Mouse (Mus musculus) brown adipose tissue, adult 24 weeks (tissue): ENCODE measurements around the gene Commd1. TPM values are rescaled to one million over a fixed set of nuclear protein-coding genes. Genes with fewer than 3 reads are reported as not detected.

Source experiments
- H3K27ac ChIP-seq: fragments of 200-500 bp; replicated peaks from 2 replicates; pipeline ENCODE4 v1.5.1; 2012; ENCODE audit warnings: low read depth, mild to moderate bottlenecking, low read length
- H3K4me1 ChIP-seq: fragments of 200-500 bp; 2 replicates; pipeline ENCODE4 v1.6.1; 2012; ENCODE audit warnings: low read length, mixed read lengths; ENCODE audit not compliant: control insufficient read depth, insufficient read depth, insufficient read length
- H3K4me3 ChIP-seq: fragments of 200-500 bp; 2 replicates; pipeline ENCODE4 v1.5.1; 2012; ENCODE audit warnings: low read depth, mild to moderate bottlenecking, low read length, moderate library complexity; ENCODE audit not compliant: insufficient read depth
- polyA plus RNA-seq: library from polyadenylated mRNA; stranded (reverse); fragments of >200 nt; gene quantifications from 2 replicates; pipeline ENCODE4 v1.2.4, GENCODE M21; 2012; ENCODE audit not compliant: missing spikeins, insufficient read depth, insufficient read length

Gene Commd1
- polyA plus RNA-seq: 196 and 213 TPM in 2 replicates

DNA sequence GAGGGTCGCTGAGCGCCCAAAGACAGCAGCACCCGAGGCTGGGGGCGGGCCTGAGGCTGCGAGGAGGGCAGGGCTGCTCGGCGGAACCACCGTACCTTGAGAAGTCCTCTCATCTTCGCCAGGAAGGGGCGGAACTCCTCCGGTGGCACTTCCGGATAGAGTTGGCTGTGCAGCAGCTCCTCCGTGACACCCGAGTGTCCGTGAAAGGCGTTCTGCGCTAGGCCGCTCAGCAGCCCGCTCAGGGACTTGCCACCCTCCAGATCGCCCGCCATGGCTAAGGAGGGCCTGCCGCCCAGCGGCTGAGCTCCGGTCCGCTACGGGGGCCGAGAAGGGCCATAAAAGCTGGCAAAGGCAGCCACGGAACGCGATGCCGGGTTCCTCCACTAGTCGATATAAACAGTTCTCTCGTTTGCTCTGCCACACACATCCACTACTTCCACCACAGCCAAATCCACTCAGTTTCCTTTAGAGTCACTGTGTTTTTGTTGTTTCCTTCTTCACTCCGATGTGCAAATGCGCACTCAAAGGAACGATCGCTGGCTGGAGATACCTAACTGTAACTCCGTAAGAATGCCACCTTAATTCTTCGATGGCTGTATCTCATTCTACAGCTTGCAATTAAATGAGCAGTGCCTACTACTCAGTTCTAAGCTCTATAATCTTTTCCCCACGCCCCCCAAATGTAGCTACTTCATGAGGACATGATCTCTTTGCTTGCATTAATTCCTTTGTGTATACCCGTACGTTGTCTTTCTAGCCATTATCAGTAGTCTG lies at the start of gene Commd1, which contains the start of gene Gm28048:
Gene Commd1, minus strand, starts transcription at position 399 of the 774 bp plus-strand sequence.
Gene Gm28048, minus strand, starts transcription at position 107 of the 774 bp plus-strand sequence.
- peak within 1 kb of the TSS; percentile 82 for H3K4me3 ChIP-seq
- H3K4me1 ChIP-seq: peaks cover 4% of the 10 kb centered on the region
- peak within 1 kb of the TSS; percentile 80 for H3K27ac ChIP-seq

DNA sequence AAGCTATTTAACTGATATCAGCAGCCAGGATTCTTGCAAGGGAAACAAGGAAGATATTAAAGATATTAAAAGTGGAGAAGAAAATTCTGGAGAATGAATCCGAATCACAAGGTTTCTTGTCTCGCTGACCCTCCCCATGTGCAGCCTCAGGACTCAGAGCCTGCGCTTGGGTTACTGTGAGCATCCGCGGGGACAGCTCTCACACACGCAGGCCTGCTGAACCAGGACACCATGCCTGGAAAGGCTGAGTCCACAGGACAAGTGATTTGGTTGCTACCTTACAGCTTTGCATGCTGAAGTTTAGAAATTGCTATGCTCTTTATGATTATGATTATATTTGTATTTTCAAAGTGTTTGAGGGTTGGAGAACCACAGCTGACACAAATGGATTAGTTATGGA lies 47.2 kb upstream of the Commd1 start:
- H3K4me1 ChIP-seq: no peaks in the 10 kb centered on the region
- H3K4me3 ChIP-seq: no peak overlapping the region
- H3K27ac ChIP-seq: no peak overlapping the region

DNA sequence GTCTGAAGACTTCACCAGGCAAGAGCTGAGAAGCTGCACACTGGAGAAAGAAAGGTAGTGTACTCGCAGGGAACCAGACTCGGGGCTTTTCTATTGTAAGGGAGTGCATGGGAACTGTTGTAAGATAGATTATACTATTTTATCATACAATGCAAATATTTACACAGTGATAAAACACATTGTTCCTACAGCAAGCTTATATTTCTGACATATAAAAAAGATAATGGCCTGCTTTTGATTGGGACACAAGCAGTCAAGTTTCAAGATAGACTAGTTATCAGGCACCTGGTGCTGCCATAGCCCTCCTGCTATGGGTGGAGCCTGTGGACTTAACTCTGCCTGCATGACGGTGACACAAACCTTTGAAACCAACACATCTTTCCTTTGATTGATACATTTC lies 46.8 kb upstream of the Commd1 start:
- Histone ChIP-seq H3K4me3 (no peak overlapping the region), H3K27ac (no peak overlapping the region), H3K4me1 (no peaks in the 10 kb centered on the region)

DNA sequence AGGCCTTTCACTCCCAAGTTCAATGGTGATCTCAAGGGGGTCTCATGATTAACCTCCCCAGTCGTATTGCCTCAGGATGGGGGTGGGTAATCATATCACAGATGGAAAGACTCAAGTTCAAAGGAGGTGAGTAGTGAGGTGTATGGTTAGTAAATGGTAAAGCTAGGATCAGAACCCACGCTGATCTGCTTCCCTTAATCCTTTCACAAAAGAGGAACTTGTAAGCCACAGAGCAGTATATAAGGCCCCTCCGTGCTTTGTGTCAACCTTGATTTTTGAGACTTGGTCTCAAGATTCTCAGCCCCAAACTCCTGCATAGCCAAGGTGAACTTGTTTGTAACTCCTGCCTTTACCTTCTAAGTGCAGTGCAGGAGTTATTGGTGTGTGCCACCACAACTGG lies 42.0 kb upstream of the Commd1 start:
- H3K4me1 ChIP-seq: no peaks in the 10 kb centered on the region
- no peak overlapping the region for H3K27ac ChIP-seq
- no peak overlapping the region for H3K4me3 ChIP-seq

DNA sequence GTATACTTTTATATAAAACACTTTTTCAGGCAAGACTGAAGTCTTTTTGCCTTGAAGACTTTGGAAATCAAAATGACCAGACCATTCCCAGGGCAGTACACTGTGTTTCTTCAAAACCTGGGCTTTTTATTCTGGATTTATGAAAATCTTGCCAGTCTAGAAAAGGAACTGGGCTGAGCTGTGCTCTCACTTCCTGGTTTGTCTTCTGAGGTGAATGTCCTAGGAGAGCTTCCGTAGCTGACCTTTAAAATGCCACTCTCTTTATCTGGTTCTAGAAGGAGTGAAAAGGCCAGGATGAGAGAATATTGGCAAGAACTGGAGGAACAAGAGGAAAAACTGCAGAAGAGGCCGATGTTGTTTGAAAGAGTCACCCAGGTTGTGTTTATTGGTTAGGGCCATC lies 41.0 kb upstream of the Commd1 start:
- Histone ChIP-seq H3K4me1 (no peaks in the 10 kb centered on the region), H3K4me3 (no peak overlapping the region), H3K27ac (no peak overlapping the region)

DNA sequence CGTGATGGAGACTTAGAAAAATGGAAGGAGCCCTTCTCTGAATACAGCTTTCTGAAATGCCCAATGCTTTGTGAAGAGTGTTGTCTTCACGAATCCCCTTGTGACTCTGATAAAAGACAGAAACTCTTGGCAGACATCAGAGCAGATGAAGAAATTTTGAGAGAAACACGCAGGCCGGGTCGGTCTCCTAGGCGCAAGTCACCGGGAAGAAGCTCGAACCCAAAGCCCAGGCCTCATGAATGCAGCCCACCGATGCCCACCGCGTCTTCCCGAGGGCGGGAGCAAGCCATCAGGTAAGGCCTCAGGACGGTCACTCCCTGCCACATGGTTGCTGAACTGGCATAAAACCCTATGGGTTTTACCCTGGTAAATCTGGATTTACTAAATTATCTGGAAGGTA lies 38.7 kb upstream of the Commd1 start:
- Histone ChIP-seq H3K4me3 (peak overlapping the region; percentile 31), H3K27ac (no peak overlapping the region), H3K4me1 (no peaks in the 10 kb centered on the region)

DNA sequence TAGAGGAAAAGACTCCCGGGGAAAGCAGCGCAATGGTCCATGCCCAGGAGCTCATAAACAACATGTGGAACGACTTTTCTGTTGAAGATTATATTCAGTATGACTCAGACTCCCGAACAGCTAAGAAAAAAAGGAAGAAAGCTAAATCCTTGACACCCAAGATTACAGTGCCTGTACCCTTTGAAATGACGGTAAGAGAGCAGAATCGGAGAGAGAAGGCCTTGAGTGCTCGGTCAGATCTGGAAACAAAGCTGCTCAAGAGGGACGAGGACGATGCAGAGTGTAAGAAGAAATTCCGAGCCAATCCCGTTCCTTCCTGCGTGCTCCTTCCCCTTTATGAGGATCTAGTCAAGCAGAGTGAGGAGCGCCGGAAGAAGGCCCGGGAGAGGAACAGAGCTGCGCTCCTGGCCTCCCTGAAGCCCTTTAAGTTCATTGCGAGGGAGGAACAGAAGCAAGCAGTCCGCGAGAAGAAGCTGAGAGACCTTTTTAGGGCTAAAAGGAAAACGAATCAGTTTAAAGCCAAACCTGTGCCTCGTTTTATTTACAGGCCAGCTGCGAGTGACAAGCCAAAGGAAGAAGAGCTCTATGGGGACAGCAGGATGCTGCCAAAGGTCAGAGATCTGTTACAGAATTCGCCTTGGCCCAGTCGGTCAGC lies 38.1 kb upstream of the Commd1 start:
- Histone ChIP-seq H3K27ac (0 out of 2 replicates have a peak overlapping the region, but pooled peaks have one; percentile 8), H3K4me1 (no peaks in the 10 kb centered on the region), H3K4me3 (peak overlapping the region; percentile 31; the same call in 1 of the 2 replicates)

DNA sequence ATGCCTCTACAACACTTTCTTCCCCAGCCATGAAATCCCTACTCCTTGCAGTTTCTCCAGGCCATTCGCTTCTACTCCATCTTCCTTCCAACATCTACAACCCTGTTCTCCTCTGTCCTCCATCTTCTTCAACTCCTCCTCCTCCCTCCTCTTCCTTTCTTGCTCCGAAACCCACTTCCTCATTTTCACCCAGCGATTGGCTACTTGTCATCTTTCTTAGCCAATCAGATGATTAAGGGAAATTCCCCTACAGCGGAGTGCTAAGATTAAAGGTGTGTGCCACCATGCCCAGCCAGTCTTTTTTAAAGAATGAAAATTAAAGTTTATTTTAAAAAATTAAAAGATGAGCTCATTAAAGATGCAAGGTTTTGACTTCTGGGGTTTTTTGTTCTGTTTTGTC lies 35.8 kb upstream of the Commd1 start:
- Histone ChIP-seq H3K4me3 (no peak overlapping the region), H3K4me1 (no peaks in the 10 kb centered on the region), H3K27ac (no peak overlapping the region)

DNA sequence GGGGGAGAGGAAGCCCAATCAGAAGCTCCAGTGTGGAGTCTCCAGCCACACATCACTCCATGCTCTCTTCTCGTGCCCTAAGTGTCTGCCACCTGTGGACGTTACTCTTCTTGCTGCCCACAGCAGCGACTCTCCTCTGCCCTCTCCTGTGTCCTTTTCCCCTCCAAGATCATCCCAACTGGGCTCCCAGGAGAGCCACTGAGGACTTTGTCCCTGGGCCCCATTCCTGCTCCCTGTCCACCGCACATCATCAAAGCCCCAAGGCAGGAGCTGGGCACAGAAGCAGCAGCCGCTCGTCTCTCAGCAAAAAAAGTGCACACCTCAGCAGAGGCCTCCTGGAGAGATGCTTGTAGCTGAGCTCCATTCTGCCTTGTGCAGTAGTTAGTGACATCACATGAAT lies 32.8 kb upstream of the Commd1 start:
- Histone ChIP-seq H3K4me3 (no peak overlapping the region), H3K27ac (no peak overlapping the region), H3K4me1 (no peaks in the 10 kb centered on the region)

DNA sequence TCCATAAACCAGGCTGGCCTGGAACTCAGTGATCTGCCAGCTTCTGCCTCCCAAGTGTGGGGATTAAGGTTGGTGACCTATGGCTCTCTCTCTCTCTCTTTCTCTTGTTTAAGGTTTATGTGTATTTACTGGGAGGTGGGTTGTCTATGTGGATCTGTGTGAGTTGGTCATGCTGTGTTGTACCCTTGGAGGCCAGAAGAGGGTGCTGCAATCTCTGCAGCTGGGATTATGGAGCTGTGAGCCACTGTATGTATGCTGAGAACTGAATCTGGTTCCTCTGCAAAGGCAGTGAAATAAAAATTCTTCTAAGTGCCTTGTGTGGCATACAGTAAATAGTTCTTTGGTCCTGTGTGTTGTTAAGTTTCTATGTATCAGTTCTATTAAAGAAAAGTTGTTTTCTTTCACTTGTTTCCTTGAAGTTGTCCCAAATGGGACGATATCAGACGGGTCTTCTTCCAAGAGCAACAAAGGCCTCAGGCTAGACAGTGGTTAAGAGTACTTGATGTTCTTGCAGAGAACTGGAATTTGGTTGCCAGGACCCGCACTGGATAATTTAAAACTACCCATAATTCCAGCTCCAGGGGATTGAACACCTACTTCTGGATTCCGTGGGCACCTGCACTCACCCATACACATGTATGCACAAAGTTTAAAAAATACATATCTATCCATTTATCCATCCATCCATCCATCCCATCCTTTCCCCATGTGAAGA lies 31.6 kb upstream of the Commd1 start:
- Histone ChIP-seq H3K27ac (no peak overlapping the region), H3K4me1 (no peaks in the 10 kb centered on the region), H3K4me3 (no peak overlapping the region)

DNA sequence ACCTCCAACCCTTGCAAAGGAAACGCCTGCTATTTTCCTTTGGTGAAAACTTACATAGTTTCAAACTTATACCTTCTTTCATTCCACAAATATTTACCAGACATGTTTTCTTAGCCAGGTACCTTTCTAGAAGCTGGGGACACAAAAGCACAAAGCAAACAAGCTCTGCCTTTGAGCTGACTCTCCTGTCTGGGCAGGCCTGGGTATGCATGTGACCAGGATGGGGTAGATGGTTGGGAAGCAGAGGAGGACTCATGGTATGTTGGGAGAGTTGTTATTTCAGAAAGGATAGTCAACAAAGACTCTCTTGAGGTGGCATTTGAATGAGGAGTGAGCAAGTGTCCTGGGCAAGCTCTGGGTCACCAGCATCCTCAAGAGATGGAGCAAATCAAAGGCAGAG lies 30.9 kb upstream of the Commd1 start:
- Histone ChIP-seq H3K4me3 (no peak overlapping the region), H3K27ac (no peak overlapping the region), H3K4me1 (no peaks in the 10 kb centered on the region)

DNA sequence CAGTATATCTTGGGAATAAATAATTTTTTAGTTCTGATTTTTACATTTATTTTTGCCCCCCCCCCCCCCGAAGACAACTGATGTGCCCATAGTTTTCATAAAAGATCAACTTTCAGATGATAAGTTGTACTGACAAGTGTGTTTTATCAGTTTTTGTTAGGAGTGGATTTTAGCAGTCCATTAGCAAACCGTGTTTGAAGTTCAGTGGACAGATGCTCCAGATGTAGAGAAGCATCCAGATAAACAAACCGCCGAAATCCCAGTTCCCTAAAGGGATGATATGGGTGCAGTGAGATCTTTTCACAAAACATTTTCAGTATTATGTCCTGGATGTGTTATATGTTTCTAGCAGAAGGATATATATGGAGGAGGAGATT lies 26.6 kb upstream of the Commd1 start:
- Histone ChIP-seq H3K4me3 (peak overlapping the region; percentile 83), H3K27ac (no peak overlapping the region), H3K4me1 (no peaks in the 10 kb centered on the region)

DNA sequence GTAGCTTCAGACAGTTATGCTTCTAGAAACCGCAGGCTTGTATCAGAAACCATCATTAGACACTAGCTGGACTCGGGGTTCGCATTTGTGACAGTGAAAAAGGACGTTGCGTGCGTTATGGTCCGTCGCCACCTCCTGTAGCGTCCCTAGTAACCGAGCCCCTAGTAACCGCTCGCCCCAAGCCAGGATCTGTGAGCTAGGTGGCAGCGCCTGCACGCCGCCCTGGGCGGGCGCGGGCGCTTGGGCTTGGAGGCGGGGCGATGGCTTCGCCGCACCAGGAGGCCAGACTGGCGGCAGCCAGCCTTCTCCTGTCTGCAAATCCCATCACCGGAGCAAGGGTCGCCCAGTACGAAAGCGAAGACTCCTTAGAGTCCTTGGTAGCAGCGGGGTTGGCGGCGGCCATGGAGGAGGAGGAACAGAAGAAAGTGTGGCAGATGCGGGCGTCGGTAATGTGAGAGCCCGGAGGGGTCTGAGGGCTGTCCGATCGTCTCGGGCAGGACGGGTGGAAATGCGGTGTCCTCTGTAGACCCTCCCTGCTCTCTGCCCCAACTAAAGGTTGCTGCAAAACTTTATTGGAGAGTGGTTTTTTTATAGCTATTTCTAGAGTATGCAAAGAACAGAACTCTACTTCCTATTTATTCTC lies 26.1 kb upstream of the Commd1 start:
- H3K27ac ChIP-seq: peak overlapping the region; percentile 73
- peak overlapping the region; percentile 83 for H3K4me3 ChIP-seq
- H3K4me1 ChIP-seq: no peaks in the 10 kb centered on the region

DNA sequence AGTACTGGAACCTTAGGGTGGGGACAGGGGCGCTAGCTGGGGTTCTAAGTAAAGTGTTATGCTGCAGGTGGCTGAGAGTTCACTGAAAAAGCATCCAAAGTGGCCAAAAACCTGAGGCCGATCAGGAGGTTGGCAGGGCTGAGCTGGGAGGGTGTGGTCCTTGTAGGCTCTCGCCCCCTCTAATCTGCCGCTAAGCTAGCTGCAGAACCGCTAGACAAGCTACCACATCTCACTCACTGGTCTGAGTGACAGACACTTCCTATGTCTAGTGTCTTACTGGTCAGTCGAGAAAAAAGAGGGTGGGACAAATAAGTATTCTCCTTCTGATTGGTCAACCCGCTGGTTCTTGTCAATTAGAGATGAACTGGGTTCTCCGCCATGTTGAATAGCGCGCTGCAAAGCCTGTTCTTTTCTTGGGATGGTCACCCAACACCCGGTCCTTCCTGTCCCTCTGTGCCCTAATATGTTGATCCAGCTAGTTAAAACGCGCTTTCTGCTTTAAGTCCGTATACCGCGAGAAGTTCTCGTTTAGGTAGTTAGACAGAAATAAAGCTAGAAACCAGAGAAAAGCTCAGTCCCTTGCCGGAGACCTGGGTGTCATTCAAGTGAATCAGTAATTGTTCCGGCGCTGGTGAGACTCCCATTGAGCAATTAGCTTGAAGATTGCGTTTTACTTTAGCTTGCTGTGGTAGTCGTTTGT lies 25.4 kb upstream of the Commd1 start, which contains the start of gene Fam161a:
Gene Fam161a, plus strand, starts transcription at position 51 of the 700 bp plus-strand sequence.
- Histone ChIP-seq H3K27ac (peak within 1 kb of the TSS; percentile 73), H3K4me1 (no peaks in the 10 kb centered on the region), H3K4me3 (peak within 1 kb of the TSS; percentile 83)
